Mouse (Mus musculus) liver, adult 2 months (tissue): ENCODE results near the gene Fam155a.

Experiments used
- CTCF ChIP-seq: fragments of 200-500 bp; IDR thresholded peaks from 2 replicates; pipeline ENCODE4 v1.5.1; 2011; ENCODE audit warnings: low read depth, low read length, control low read depth
- POLR2A ChIP-seq: fragments of 200-500 bp; IDR thresholded peaks from 2 replicates; pipeline ENCODE4 v1.6.1; 2011; ENCODE audit warnings: low read length, control low read depth; ENCODE audit not compliant: insufficient read depth; ENCODE audit errors: extremely low read depth

DNA sequence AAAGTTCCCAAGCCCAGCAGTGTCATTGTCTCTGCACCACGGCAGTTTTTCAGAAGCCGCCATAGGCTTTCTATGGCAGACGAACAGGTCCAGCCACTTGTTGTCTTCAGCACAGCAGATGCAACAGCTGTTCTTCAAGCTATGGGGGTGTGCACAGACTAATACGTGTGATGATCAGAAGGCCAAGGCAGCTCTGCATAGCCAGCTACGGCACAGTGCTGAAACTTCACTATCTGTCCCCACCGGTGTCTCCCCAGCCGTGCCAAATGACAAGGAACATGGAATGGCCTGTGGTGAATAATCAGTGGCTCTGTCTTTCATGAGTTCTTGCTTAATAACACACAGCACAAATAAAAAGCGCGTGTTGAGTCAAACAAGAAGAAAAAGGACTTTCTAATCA is 428.4 kb downstream of the Fam155a start:
- TF ChIP-seq CTCF (no peak), POLR2A (no peak)
